Mouse (Mus musculus): ENCODE measurements around the gene D1Pas1. TPM values are rescaled to one million over a fixed set of nuclear protein-coding genes. Genes with fewer than 3 reads are reported as not detected.

D1Pas1 gene
- polyA plus RNA-seq, 1 experiment from 2014 or later = 0.18 TPM

- Histone ChIP-seq H3K4me2 (no peak overlapping the region), H3K9ac (replicated peaks) (no peak overlapping the region), H3K4me3 (replicated peaks) (no peak overlapping the region), H3K27me3 (no peaks in the 10 kb centered on the region), H3K9me3 (no peaks in the 10 kb centered on the region), H3K36me3 (no peaks in the 10 kb centered on the region), H3K4me1 (replicated peaks) (no peaks in the 10 kb centered on the region), H3K27ac (no peak overlapping the region)
- 79% methylated on average over 4 of the region's 4 CpGs for WGBS
- no peak for ATAC-seq (ENCODE audit: insufficient number of reproducible peaks, insufficient read depth, low FRiP score, low TSS enrichment, low read depth)
These were observed 14.8 kb upstream of the D1Pas1 start for GRCm38 (mm10) chr1:186952381-186952780.

GRCm38 (mm10) chr1:186954591-186954990, 12.6 kb upstream of the D1Pas1 start:
- no peak for ATAC-seq (ENCODE audit: insufficient number of reproducible peaks, insufficient read depth, low FRiP score, low TSS enrichment, low read depth)
- no peaks in the 10 kb centered on the region for H3K9me3 ChIP-seq
- no peaks in the 10 kb centered on the region for H3K4me1 ChIP-seq (replicated peaks)
- no peak overlapping the region for H3K4me2 ChIP-seq
- 79% methylated on average over 4 of the region's 4 CpGs for WGBS
- 0 out of 2 replicates have a peak, but pooled peaks cover 3% of the 10 kb centered on the region for H3K27me3 ChIP-seq
- no peak overlapping the region for H3K27ac ChIP-seq
- no peak overlapping the region for H3K4me3 ChIP-seq (replicated peaks)
- H3K9ac ChIP-seq (replicated peaks) = no peak overlapping the region
- H3K36me3 ChIP-seq = no peaks in the 10 kb centered on the region

- 46% methylated on average over 4 of the region's 4 CpGs for WGBS
These were observed 7.8 kb upstream of the D1Pas1 start for GRCm38 (mm10) chr1:186959380-186959779.

GRCm38 (mm10) chr1:186964143-186964875, 2.9 kb upstream of the D1Pas1 start:
- H3K4me3 ChIP-seq (replicated peaks) = no peak overlapping the region
- ATAC-seq (ENCODE audit: insufficient number of reproducible peaks, insufficient read depth, low FRiP score, low TSS enrichment, low read depth) = no peak

More at GRCm38 (mm10) chr1:186959380-186959779, 7.8 kb upstream of the D1Pas1 start:
- no peak overlapping the region for H3K4me3 ChIP-seq (replicated peaks)
- no peaks in the 10 kb centered on the region for H3K4me1 ChIP-seq (replicated peaks)
- H3K9ac ChIP-seq (replicated peaks) = no peak overlapping the region
- no peak for ATAC-seq (ENCODE audit: insufficient number of reproducible peaks, insufficient read depth, low FRiP score, low TSS enrichment, low read depth)
- no peaks in the 10 kb centered on the region for H3K9me3 ChIP-seq
- H3K27me3 ChIP-seq = 0 out of 2 replicates have a peak, but pooled peaks cover 3% of the 10 kb centered on the region
- no peak overlapping the region for H3K4me2 ChIP-seq
- no peak overlapping the region for H3K27ac ChIP-seq
- H3K36me3 ChIP-seq = no peaks in the 10 kb centered on the region

GRCm38 (mm10) chr1:186967926-186968325, 710 bp downstream of the D1Pas1 start:
- whole genome bisulfite sequencing = 92% methylated on average over 34 of the region's 34 CpGs
- Histone ChIP-seq H3K27ac (no peak overlapping the region), H3K9me3 (peaks cover 33% of the 10 kb centered on the region), H3K9ac (replicated peaks) (no peak overlapping the region), H3K36me3 (no peaks in the 10 kb centered on the region), H3K4me3 (replicated peaks) (no peak overlapping the region), H3K27me3 (no peaks in the 10 kb centered on the region), H3K4me1 (replicated peaks) (no peaks in the 10 kb centered on the region), H3K4me2 (no peak overlapping the region)
- ATAC-seq (ENCODE audit: insufficient number of reproducible peaks, insufficient read depth, low FRiP score, low TSS enrichment, low read depth) = no peak

More at GRCm38 (mm10) chr1:186964143-186964875, 2.9 kb upstream of the D1Pas1 start:
- Histone ChIP-seq H3K27ac (no peak overlapping the region), H3K27me3 (no peaks in the 10 kb centered on the region), H3K9ac (replicated peaks) (no peak overlapping the region), H3K9me3 (peaks cover 30% of the 10 kb centered on the region), H3K4me2 (no peak overlapping the region), H3K4me1 (replicated peaks) (no peaks in the 10 kb centered on the region), H3K36me3 (no peaks in the 10 kb centered on the region)
- 59% methylated on average over 4 of the region's 4 CpGs for WGBS

- no peaks in the 10 kb centered on the region for H3K27me3 ChIP-seq
- H3K4me2 ChIP-seq = no peak overlapping the region
- H3K9ac ChIP-seq (replicated peaks) = no peak overlapping the region
- H3K27ac ChIP-seq = no peak overlapping the region
- H3K4me3 ChIP-seq (replicated peaks) = no peak overlapping the region
- ATAC-seq (ENCODE audit: insufficient number of reproducible peaks, insufficient read depth, low FRiP score, low TSS enrichment, low read depth) = no peak
- no peaks in the 10 kb centered on the region for H3K36me3 ChIP-seq
- 53% methylated on average over 4 of the region's 4 CpGs for WGBS
- H3K9me3 ChIP-seq = no peaks in the 10 kb centered on the region
- H3K4me1 ChIP-seq (replicated peaks) = no peaks in the 10 kb centered on the region; the same call in 1 of the 2 replicates
These were observed 9.8 kb downstream of the D1Pas1 start for GRCm38 (mm10) chr1:186976937-186977540.

- whole genome bisulfite sequencing = 97% methylated on average over 2 of the region's 2 CpGs
- no peaks in the 10 kb centered on the region; the same call in 1 of the 2 replicates for H3K4me1 ChIP-seq (replicated peaks)
- no peak for ATAC-seq (ENCODE audit: insufficient number of reproducible peaks, insufficient read depth, low FRiP score, low TSS enrichment, low read depth)
- H3K36me3 ChIP-seq = no peaks in the 10 kb centered on the region
- no peak overlapping the region for H3K4me3 ChIP-seq (replicated peaks)
- H3K4me2 ChIP-seq = no peak overlapping the region
- no peaks in the 10 kb centered on the region for H3K27me3 ChIP-seq
- H3K9ac ChIP-seq (replicated peaks) = no peak overlapping the region
- H3K27ac ChIP-seq = no peak overlapping the region
- no peaks in the 10 kb centered on the region for H3K9me3 ChIP-seq
These were observed 10.6 kb downstream of the D1Pas1 start for GRCm38 (mm10) chr1:186977801-186978200.

GRCm38 (mm10) chr1:186979465-186979864, 12.2 kb downstream of the D1Pas1 start:
- Histone ChIP-seq H3K27ac (no peak overlapping the region), H3K4me3 (replicated peaks) (no peak overlapping the region), H3K9me3 (no peaks in the 10 kb centered on the region), H3K4me1 (replicated peaks) (no peaks in the 10 kb centered on the region; the same call in 1 of the 2 replicates), H3K36me3 (no peaks in the 10 kb centered on the region), H3K27me3 (no peaks in the 10 kb centered on the region), H3K4me2 (no peak overlapping the region), H3K9ac (replicated peaks) (no peak overlapping the region)
- ATAC-seq (ENCODE audit: insufficient number of reproducible peaks, insufficient read depth, low FRiP score, low TSS enrichment, low read depth) = no peak
- 86% methylated on average over 8 of the region's 8 CpGs for WGBS

- H3K4me1 ChIP-seq (replicated peaks) = no peaks in the 10 kb centered on the region; the same call in 1 of the 2 replicates
- no peak overlapping the region for H3K9ac ChIP-seq (replicated peaks)
- H3K27me3 ChIP-seq = no peaks in the 10 kb centered on the region
- no peak overlapping the region for H3K4me2 ChIP-seq
- no peak overlapping the region for H3K4me3 ChIP-seq (replicated peaks)
- H3K36me3 ChIP-seq = no peaks in the 10 kb centered on the region
- no peak for ATAC-seq (ENCODE audit: insufficient number of reproducible peaks, insufficient read depth, low FRiP score, low TSS enrichment, low read depth)
- H3K9me3 ChIP-seq = no peaks in the 10 kb centered on the region
- no peak overlapping the region for H3K27ac ChIP-seq
- WGBS = 72% methylated on average over 9 of the region's 9 CpGs
These were observed 13.3 kb downstream of the D1Pas1 start for GRCm38 (mm10) chr1:186980503-186980902.

- no peak for ATAC-seq (ENCODE audit: insufficient number of reproducible peaks, insufficient read depth, low FRiP score, low TSS enrichment, low read depth)
- WGBS = 93% methylated on average over 11 of the region's 11 CpGs
- H3K27ac ChIP-seq = no peak overlapping the region
- no peaks in the 10 kb centered on the region for H3K36me3 ChIP-seq
- H3K9me3 ChIP-seq = no peaks in the 10 kb centered on the region
- H3K4me2 ChIP-seq = no peak overlapping the region
- H3K9ac ChIP-seq (replicated peaks) = no peak overlapping the region
- H3K4me1 ChIP-seq (replicated peaks) = no peaks in the 10 kb centered on the region; the same call in 1 of the 2 replicates
- no peak overlapping the region for H3K4me3 ChIP-seq (replicated peaks)
- no peaks in the 10 kb centered on the region for H3K27me3 ChIP-seq
These were observed 17.9 kb downstream of the D1Pas1 start for GRCm38 (mm10) chr1:186985131-186985530.

GRCm38 (mm10) chr1:186986086-186986485, 18.9 kb downstream of the D1Pas1 start:
- H3K4me2 ChIP-seq = no peak overlapping the region
- ATAC-seq (ENCODE audit: insufficient number of reproducible peaks, insufficient read depth, low FRiP score, low TSS enrichment, low read depth) = no peak
- no peaks in the 10 kb centered on the region for H3K9me3 ChIP-seq
- no peaks in the 10 kb centered on the region for H3K27me3 ChIP-seq
- H3K4me1 ChIP-seq (replicated peaks) = no peaks in the 10 kb centered on the region
- WGBS = 85% methylated on average over 9 of the region's 9 CpGs
- H3K4me3 ChIP-seq (replicated peaks) = no peak overlapping the region
- H3K27ac ChIP-seq = no peak overlapping the region
- H3K36me3 ChIP-seq = no peaks in the 10 kb centered on the region
- no peak overlapping the region for H3K9ac ChIP-seq (replicated peaks)
